In the genomic region with DNA sequence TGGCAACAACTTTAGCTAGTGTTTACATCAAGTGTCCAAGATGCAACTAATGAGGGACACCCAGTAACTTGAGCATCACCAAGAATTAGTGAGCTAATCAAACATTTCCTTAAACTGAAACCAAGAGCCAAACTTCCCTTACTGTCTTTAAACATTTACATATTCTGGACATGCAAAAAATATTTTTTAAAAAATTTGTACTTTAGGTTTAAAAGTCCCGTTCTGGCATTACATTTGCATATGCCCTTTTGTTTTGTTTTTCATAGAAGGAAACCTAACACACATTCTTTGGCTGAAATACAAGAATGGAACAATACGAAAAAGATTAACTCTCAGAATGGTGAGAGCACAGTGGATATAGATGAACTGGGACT, we compare ENCODE assay signal across 8 mouse cellular contexts. TPM values are rescaled to one million over a fixed set of nuclear protein-coding genes. Genes with fewer than 3 reads are reported as not detected.
A peak's percentile ranks its signal among the peaks of the same experiment; 100 is the strongest.
DNase-seq lines count a peak whose midpoint lies in the region; ATAC-seq and TF ChIP-seq lines count a peak whose summit lies in the region.

No protein-coding gene starts in this region.

- H3K4me3 ChIP-seq in erythroblast, embryonic 14.5 days (replicated peaks): peak overlapping the region; percentile 92
- peak overlapping the region; percentile 90 for H3K4me3 ChIP-seq in testis, adult 2 months (ENCODE audit: control insufficient read depth, low read depth, low read length)
- peak overlapping the region; percentile 90 for H3K4me3 ChIP-seq in liver, embryonic 12.5 days

- peaks cover 43% of the 10 kb centered on the region for H3K36me3 ChIP-seq in erythroblast, embryonic 14.5 days (ENCODE audit: control insufficient read depth)
- no peaks in the 10 kb centered on the region; the same call in 1 of the 2 replicates for H3K36me3 ChIP-seq in testis, adult 2 months (ENCODE audit: control insufficient read depth, insufficient read depth, low read length)
- H3K36me3 ChIP-seq in liver, embryonic 12.5 days: peaks cover 34% of the 10 kb centered on the region

- H3K4me1 ChIP-seq in erythroblast, embryonic 14.5 days (ENCODE audit: control insufficient read depth): peaks cover 49% of the 10 kb centered on the region
- no peaks in the 10 kb centered on the region; the same call in 1 of the 2 replicates for H3K4me1 ChIP-seq in testis, adult 2 months (ENCODE audit: control insufficient read depth, insufficient read depth, low read length)
- H3K4me1 ChIP-seq in liver, embryonic 12.5 days: peaks cover 45% of the 10 kb centered on the region

- peak overlapping the region; percentile 99 for H3K9ac ChIP-seq in liver, embryonic 12.5 days

- H3K27ac ChIP-seq in testis, adult 2 months (ENCODE audit: control insufficient read depth, insufficient read depth, low read depth, low read length): peak overlapping the region; percentile 96
- peak overlapping the region; percentile 100 for H3K27ac ChIP-seq in liver, embryonic 12.5 days

- 5% methylated on average over 2 of the region's 2 CpGs for WGBS in liver, embryonic 12.5 days (ENCODE audit: insufficient replicate concordance)

- ATAC-seq in erythroblast, adult 5-6 weeks (replicated peaks; ENCODE audit: low FRiP score, poor library complexity, severe bottlenecking): no peak
- ATAC-seq in liver, embryonic 12.5 days: no peak

- intact Hi-C loops in left cerebral cortex, postnatal 36 days (cut with DNase I): loop anchor here (2.0 kb wide), 1 partner anchor 27 kb away; a partner anchor contains a TSS

- TF ChIP-seq CTCF in testis, adult 2 months (IDR thresholded peaks at IDR 0.05; ENCODE audit: control insufficient read depth, insufficient read depth, insufficient replicate concordance, low read depth, low read length): no peak

- peak overlapping the region; percentile 76 for H3K4me2 ChIP-seq in liver, embryonic 12.5 days

- peaks cover 19% of the 10 kb centered on the region for H3K27me3 ChIP-seq in erythroblast, embryonic 14.5 days (ENCODE audit: control insufficient read depth)
- no peaks in the 10 kb centered on the region for H3K27me3 ChIP-seq in testis, adult 2 months (ENCODE audit: control insufficient read depth, insufficient read depth, low read length)
- no peaks in the 10 kb centered on the region for H3K27me3 ChIP-seq in liver, embryonic 12.5 days (replicated peaks)

- no peaks in the 10 kb centered on the region for H3K9me3 ChIP-seq in erythroblast, embryonic 14.5 days (ENCODE audit: control insufficient read depth, low read length)
- no peaks in the 10 kb centered on the region for H3K9me3 ChIP-seq in liver, embryonic 12.5 days (replicated peaks)

- DNase-seq in testis, postnatal 10 days (ENCODE audit: low spot score): no peak
- no peak for DNase-seq in retina, embryonic 14.5 days (ENCODE audit: low spot score)
- DNase-seq in left cerebral cortex, postnatal 36 days (ENCODE audit: low spot score in 2 of 2): no peak
- no peak for DNase-seq in ovary, postnatal 10 days (ENCODE audit: low spot score)

- TF ChIP-seq POLR2A in testis, adult 2 months (IDR thresholded peaks at IDR 0.05; ENCODE audit: control insufficient read depth, low read depth, low read length): no peak

RNA-seq across cellular contexts. Expression of a gene that starts 1.2 kb away (rescaled TPM):
- polyA plus RNA-seq in erythroblast, embryonic 14.5 days (2012): 2.6 and 3.3 TPM in 2 replicates
- 79.2 and 116 TPM in 2 replicates for total RNA-seq in erythroblast, adult 5-6 weeks (2015; ENCODE audit: low replicate concordance)
- total RNA-seq in erythroblast, adult 5-6 weeks (2017; ENCODE audit: low replicate concordance): 239 and 296 TPM in 2 replicates
- 29.4 and 33.2 TPM in 2 replicates for polyA plus RNA-seq in testis, adult 2 months (2012; rRNA removed)
- polyA plus RNA-seq in liver, embryonic 12.5 days (2016; fragmentation: Nextera tagmentation; extraction: Ambion mirVana): 14.7 and 16.4 TPM in 2 replicates
- total RNA-seq in left cerebral cortex, postnatal 36 days (2021): 10 to 100 TPM; 83.0 to 99.0 TPM

RNA-seq across cellular contexts. Expression of a gene that starts 28.2 kb away (rescaled TPM):
- polyA plus RNA-seq in erythroblast, embryonic 14.5 days (2012): 0.40 and 0.63 TPM in 2 replicates
- total RNA-seq in erythroblast, adult 5-6 weeks (2015; ENCODE audit: low replicate concordance): 18.8 and 20.9 TPM in 2 replicates
- 21.9 and 22.2 TPM in 2 replicates for total RNA-seq in erythroblast, adult 5-6 weeks (2017; ENCODE audit: low replicate concordance)
- 2.8 and 3.2 TPM in 2 replicates for polyA plus RNA-seq in testis, adult 2 months (2012; rRNA removed)
- polyA plus RNA-seq in liver, embryonic 12.5 days (2016; fragmentation: Nextera tagmentation; extraction: Ambion mirVana): 23.2 and 23.9 TPM in 2 replicates
- total RNA-seq in left cerebral cortex, postnatal 36 days (2021): 1 to 10 TPM; 8.6 TPM

RNA-seq across cellular contexts. Expression of a gene that starts 51.4 kb away (rescaled TPM):
- not detected in 2 replicates for polyA plus RNA-seq in erythroblast, embryonic 14.5 days (2012)
- total RNA-seq in erythroblast, adult 5-6 weeks (2015; ENCODE audit: low replicate concordance): 2.7 TPM in 1 of 2 replicates, not detected in the other
- 0.17 and 1.3 TPM in 2 replicates for total RNA-seq in erythroblast, adult 5-6 weeks (2017; ENCODE audit: low replicate concordance)
- polyA plus RNA-seq in testis, adult 2 months (2012; rRNA removed): not detected in 2 replicates
- 0.10 and 0.12 TPM in 2 replicates for polyA plus RNA-seq in liver, embryonic 12.5 days (2016; fragmentation: Nextera tagmentation; extraction: Ambion mirVana)
- not detected for total RNA-seq in left cerebral cortex, postnatal 36 days (2021)
